Mouse (Mus musculus) megakaryocyte progenitor cell, adult 5-6 weeks (primary cell): ENCODE data around the gene Esyt3. TPM values are rescaled to one million over a fixed set of nuclear protein-coding genes. Genes with fewer than 3 reads are reported as not detected.

Experiments
- ATAC-seq: replicated peaks from 2 replicates; pipeline ENCODE4 v1.8.0; 2016; ENCODE audit warnings: mild to moderate bottlenecking, moderate TSS enrichment, inconsistent platforms; ENCODE audit not compliant: poor library complexity
- total RNA-seq, 2 experiments: library from RNA; stranded (forward) in 1 of 2; stranded (reverse) in 1 of 2; fragments of 157-497, 149-512 nt in 1 of 2; fragments of 200-1000 nt in 1 of 2; gene quantifications; 2 replicates each; pipeline versions ENCODE4 v1.2.3 to v1.2.4; 2015 to 2017

Gene Esyt3
- total RNA-seq, 2 experiments from 2014 or later, result not detected

DNA sequence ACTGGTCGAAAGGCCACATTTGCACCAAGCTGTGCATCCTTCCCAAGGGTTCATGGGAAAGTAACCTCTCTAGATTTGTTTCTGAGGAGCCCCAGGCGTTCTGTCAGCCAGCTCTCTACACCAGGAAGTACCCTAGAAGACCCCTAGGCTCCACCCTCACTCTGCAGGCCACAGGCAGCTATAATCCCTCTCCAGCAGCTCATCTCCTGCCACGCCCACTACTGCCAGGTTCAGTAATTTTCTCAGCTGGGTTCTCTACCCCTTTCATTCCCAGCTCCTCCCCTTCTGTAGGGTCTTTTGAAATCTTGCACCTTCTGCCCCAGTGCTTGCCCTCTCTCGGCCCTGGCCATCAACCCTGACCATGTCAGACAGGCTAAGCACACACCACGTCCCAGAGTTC is 2.4 kb downstream of the Esyt3 start:
- no peak for ATAC-seq

DNA sequence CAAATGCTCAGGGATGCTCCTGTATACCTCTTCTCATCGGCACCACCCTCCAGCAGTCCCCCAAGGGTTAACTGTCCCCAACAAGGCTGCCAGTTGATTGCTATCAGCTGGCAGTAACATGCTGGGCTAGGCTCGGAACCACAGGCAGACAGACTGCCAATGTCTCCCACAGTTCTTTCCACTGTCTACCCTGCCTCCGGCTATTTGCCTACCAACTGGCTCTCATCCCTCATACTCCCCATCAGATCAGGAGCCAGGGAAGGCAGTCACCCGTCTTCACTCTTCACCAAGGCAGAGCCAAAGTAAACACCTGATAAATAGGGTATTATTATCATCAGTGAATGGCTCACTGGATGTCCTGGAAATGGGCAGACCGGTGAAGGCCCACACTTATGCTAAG is 3.6 kb downstream of the Esyt3 start:
- ATAC-seq, result no peak

DNA sequence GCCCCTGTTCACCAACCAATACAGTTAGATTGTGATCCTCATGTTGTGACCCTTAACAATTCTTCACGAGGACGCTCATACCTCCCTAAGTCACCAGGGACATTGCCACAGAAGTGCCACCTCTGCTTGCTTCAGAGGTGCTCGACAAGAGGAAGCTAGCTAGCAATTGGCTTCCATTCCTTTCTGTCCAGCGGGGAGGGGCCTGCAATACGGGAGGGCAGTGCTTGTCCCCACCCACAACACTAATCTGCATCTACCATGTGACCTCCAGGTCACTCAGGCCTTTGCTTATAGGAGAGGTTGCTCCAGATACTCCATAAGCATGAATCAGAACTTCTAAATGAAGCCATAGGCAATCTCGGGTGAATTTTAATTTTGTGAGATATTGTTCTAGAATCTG is 5.0 kb downstream of the Esyt3 start:
- ATAC-seq, result 0 out of 2 replicates have a peak, but pooled peaks have one; percentile 29

DNA sequence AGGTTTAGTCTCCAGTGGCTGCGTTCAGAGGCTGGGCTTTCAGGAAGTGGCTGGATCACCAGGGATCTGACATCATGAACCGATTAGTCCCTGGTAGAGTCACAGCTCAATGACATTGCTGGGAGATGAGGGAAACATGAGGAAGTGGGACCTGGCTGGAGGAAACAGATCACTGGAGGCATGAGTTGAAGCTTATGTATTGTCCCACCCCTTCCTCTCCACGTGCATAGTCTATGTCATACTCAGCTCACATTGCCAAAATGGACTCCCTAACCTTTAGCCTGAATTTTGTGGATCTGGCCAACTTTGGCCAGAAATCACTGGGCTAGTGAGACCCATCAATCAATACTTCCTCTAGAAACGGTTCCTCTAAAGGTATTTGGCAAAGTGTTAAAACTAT is 5.4 kb downstream of the Esyt3 start:
- ATAC-seq, result peak; percentile 75

DNA sequence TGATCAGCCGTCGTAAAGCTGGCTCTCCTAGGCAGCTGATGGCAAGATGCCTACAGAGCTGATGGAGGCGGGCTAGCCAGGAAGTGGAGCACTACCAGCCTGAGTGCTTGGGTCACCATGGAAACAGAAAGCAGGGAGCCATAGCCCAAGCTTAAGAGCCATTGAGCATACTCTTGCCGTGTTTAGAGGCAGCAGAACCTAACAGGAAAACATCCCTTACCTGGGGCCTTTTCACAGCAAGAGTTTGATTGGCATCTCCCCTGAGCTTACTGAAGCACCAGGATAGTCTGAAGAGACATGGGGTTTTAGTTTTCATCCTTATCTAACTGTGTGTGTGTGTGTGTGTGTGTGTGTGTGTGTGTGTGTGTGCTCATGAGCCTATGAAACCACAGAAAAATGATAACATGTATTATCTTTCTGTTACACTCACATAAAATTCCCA is 13.0 kb downstream of the Esyt3 start:
- ATAC-seq, result peak; percentile 73

DNA sequence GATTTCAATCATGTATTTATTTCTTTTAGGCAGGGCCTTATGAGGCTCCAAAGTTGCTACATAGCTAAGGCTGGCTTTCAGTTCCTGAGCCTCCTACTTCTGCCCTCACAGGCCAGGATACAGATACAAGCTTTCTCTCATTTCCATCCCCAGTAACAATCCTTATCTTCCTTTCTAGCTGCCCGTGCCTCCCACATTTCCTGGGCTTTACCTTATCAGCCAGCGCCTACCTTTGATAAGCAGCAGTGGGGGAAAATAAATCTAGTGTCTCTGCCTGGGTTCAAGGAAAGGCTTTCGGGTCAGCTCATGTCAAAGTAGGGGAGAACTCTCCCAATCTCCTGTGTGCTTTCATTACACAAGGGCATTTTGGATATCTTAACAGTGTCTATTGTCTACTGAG is 16.8 kb downstream of the Esyt3 start:
- ATAC-seq, result no peak

DNA sequence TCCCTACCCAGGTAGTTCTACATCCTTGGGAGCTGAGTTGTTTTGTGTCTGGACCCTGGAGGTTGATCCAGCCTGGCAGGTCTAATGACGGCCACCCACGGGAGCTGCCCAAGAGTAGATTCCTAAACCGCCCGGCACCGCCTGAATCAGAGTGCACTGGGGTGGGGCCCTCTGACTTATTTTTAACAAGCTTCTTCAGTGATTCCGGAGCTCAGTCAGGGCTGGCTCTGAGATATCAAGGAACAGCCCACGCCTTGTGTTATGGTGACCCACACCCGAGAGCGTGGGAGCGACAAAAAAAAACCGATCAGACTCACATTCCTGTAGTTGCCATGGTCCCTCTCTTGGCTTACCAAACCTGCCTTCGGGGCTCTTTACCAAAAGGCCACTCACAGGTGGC is 18.2 kb downstream of the Esyt3 start:
- ATAC-seq, result no peak

DNA sequence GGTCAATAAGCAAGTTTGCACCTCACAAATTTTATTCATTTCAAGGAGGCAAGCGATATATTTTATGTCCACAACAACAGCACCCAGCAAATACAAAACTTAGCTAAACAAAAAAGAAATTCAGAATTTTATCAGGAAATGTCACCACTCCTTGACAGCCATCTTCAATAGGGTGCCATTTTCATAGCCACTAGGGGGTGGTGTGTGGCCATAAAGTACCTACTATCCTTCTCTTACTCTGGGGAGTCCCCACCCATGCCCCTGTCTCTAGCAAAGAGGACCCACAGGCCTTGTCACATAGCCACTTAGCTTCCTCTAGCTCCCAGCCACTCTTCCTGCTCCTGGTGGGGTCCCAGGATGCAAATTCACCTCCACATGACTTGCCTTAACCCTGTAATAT is 19.2 kb downstream of the Esyt3 start:
- ATAC-seq, result peak; percentile 65

DNA sequence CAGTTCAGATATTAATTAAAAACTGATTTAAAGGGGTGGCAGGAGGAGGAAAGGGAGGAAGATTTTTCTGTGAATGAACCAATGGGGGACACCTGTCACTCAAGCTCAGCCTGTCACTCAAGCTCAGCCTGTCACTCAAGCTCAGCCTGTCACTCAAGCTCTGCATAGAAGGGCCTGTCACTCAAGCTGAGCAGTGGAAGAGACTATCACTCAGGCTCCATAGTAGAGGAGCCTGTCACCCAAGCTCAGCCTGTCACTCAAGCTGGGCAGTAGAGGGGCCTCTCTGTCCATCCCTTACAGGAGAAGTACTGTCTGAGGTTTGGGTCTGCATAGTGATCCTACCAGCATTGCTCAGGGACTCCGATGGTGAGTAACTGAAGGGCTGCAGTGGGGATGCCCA is 20.1 kb downstream of the Esyt3 start:
- no peak for ATAC-seq

DNA sequence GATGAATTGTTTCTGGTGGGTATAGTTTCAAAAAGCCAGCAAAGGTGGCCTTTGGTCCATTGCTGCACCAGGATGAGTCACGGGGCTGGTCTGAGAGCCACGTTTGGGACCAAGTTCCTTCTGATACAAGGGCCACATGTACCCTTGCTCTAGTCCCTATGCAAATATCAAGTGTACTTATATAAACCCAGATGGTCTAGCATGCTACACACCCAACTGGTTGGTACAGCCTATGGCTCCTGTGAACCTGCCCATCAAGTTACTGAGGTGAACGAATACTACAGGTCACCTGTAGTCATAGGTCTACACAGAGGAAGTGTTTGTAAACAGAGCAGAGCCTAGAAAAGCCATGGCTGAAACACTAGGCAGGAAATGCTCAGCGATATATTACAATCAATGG is 21.8 kb downstream of the Esyt3 start:
- ATAC-seq, result no peak

DNA sequence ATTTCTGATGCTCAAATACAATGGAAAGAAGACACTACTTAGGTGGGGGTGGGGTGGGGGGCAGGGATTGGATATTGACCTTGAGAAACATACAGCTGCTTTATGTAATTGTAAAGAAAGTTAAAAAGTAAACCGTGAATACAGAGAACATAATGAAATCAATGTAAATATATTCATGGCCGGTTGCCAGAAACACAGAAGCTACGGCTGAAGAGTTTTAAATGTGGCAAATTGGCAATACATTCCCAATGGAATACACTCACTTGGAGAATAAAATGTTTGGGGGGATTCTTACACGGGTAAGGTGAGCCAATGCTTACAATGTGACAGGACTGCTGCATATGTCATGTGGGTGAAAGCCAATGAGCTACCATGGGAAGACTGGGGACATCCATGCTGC is 31.5 kb downstream of the Esyt3 start:
- ATAC-seq, result no peak

DNA sequence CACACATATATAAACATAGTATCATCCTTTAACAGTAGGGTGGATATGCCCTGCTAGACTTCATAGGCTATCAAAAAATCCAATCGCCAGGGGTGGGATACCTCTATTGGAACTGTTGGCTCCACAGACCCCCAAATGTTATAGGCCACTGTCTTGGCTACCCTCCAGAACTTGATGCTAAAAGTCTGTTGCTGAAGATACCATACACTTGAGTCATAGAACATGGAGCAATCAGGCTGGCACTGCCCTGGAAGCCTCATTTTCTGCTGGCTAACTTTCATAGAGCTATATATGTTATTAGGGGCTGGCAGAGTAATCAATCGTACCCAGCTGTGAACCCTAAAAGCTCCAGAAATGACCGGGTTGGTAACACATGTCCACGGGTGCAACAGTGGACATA is 32.4 kb downstream of the Esyt3 start:
- no peak for ATAC-seq

DNA sequence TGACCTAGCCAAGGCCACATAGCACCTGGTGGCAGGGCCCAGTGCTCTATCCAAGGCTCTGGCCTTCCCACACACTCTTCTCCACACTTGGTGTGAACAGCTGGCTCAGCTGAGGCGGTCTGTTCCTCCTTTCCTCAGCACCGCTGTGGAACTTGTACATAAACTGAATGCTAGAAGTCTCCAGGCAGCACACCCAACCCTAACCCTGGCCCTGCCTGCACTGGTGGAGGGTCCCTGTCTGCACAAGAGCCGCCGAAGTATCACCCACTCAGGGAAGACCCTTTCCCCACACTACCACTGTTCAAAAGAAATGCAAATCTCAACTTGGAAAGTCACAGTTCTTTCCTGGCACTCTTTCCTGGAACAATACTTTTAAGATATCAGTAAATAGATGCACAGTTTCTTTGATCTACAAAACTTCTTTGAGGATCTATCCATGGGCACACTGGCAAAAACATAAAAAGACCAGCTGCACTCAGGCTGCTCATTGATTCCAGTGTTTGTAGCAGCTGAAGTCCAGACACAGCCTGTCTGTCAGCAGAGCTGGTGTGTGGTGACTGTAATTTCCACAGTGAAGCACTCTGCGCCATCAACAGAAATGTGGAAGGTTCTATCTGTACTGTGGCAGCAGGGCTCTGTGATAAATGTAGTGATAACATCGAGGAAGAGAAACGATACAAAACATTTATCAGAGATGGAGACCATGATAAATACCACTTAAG is 33.0 kb downstream of the Esyt3 start:
- ATAC-seq, result no peak

DNA sequence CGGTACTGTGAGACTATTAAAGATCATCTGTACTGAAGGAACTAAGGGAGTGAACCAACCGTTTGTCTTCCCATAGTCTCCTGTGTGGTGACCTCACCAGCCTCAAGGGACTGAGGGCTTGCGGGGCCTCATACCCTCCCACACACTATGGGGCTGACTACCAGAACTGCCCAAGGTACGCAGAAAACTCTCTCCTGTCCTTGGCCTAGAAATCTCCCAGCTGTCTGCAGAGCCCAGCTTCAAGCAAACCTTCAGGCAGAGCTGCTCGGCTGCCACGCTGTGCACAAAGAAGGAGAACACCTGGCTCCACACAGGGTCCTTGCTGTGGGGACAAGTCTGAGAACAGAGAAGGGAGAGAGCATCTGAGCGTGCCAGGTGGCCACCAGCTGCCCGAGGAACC is 38.4 kb downstream of the Esyt3 start:
- ATAC-seq, result no peak

DNA sequence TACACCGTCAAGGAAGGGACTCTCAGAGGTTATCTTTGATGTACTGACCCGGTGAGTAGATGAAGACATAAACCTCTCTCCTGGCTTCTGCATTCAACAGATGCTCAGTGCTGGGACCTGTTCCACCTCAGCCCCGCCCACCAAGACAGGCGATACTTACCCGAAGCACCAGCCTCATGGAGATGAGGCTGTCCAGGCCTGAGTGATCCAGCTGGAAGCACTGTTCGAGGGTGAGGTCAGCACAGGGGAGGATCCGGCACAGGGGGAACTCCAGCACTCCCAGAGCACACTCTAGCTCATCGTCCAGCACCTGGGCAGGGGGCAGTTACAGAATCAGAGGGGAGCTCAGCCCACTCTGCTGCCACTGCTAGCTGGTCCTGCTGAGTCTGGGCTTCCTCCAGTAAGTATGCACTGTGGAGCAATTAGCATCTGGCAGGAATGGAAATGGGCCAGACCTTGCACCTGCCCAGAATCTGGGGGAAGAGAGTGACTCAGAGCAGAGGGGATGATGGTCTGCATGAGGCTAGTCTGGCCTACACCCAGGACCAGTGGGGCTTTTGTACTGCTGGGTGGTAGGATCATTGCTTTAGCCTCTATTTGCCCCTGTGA is 38.9 kb downstream of the Esyt3 start:
- ATAC-seq, result no peak

DNA sequence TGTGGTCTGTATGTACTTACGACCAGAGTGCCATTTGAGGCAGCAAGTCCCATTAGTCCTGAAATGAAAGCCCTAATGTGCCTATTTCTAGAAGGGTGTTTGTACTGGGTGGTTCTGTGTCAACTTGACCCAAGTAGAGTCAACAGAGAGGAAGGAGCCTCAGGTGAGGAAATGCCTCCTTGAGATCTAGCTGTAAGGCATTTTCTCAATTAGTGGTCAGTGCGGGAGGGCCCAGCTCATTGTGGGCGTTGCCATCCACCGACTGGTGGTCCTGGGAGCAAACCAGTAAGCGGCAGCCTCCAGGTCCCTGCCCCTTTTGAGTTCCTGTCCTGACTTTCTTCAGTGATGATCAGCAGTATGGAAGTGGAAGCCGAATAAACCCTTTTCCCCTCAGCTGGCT is 52.1 kb downstream of the Esyt3 start:
- ATAC-seq, result no peak

DNA sequence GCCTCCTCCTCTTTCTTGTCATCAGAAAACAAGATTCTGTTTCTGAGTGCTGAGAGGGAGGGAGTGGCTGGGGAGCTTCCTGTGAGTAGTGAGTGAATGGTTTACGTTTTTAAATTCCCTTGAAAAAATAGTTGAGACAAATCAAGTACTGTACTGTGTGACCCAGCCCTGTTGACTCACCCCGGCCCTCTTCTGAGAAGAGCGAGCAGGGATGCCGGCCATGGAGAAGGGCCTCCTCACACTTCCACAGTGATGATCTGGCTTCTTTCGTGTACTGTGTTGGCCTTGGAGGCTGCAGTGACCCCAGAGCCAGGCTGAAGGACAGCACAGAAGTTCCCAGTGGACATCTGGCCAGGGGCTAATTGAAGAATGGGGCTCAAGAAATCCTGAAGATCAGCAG is 54.1 kb downstream of the Esyt3 start:
- no peak for ATAC-seq

Other genes starting within 250 kb of the Esyt3 start
- 12.3 and 13.5 TPM in 2 replicates for gene Pik3cb, start 217.9 kb downstream of the Esyt3 start, total RNA-seq (2015)
- gene Pik3cb, start 217.9 kb downstream of the Esyt3 start, total RNA-seq (2017), result 4.6 and 5.3 TPM in 2 replicates
- gene Faiml, start 121.3 kb downstream of the Esyt3 start, total RNA-seq (2015), result not detected in 2 replicates
- not detected in 2 replicates for gene Faiml, start 121.3 kb downstream of the Esyt3 start, total RNA-seq (2017)
- gene Cep70, start 115.2 kb downstream of the Esyt3 start, total RNA-seq (2015), result 25.8 and 35.4 TPM in 2 replicates
- 31.7 and 45.5 TPM in 2 replicates for gene Cep70, start 115.2 kb downstream of the Esyt3 start, total RNA-seq (2017)
- 4.7 and 5.1 TPM in 2 replicates for gene Mras, start 78.8 kb upstream of the Esyt3 start, total RNA-seq (2015)
- 4.1 and 5.2 TPM in 2 replicates for gene Mras, start 78.8 kb upstream of the Esyt3 start, total RNA-seq (2017)
- gene Nme9, start 92.9 kb upstream of the Esyt3 start, total RNA-seq (2015), result not detected in 2 replicates
- not detected in 2 replicates for gene Nme9, start 92.9 kb upstream of the Esyt3 start, total RNA-seq (2017)
- gene Armc8, start 210.3 kb upstream of the Esyt3 start, total RNA-seq (2015), result 30.4 and 34.6 TPM in 2 replicates
- gene Armc8, start 210.3 kb upstream of the Esyt3 start, total RNA-seq (2017), result 32.2 and 36.6 TPM in 2 replicates
- 21.0 and 22.2 TPM in 2 replicates for gene Dbr1, start 217.2 kb upstream of the Esyt3 start, total RNA-seq (2015)
- gene Dbr1, start 217.2 kb upstream of the Esyt3 start, total RNA-seq (2017), result 55.0 and 56.5 TPM in 2 replicates